Mouse (Mus musculus) cerebellum, adult 9-10 months (tissue): ENCODE results near the gene Bst2.

Experiments
- DNase-seq: peaks from one replicate; pipeline ENCODE4 v3.0.0; 2022

The Bst2 gene

GRCm38 (mm10) chr8:71537028-71537867 is at the start of gene Bst2:
Gene Bst2, minus strand, starts transcription at chr8:71537456.
- no peak for DNase-seq

GRCm38 (mm10) chr8:71586891-71587290 is 49.6 kb upstream of the Bst2 start:
- DNase-seq = no peak

GRCm38 (mm10) chr8:71580201-71580600 is 42.9 kb upstream of the Bst2 start:
- DNase-seq = no peak

- no peak for DNase-seq
Measured at GRCm38 (mm10) chr8:71579476-71579875, 42.2 kb upstream of the Bst2 start.

GRCm38 (mm10) chr8:71579009-71579408 is 41.8 kb upstream of the Bst2 start:
- no peak for DNase-seq

- DNase-seq = no peak
Measured at GRCm38 (mm10) chr8:71577856-71578387, 40.7 kb upstream of the Bst2 start.

GRCm38 (mm10) chr8:71575020-71575419 is 37.8 kb upstream of the Bst2 start:
- no peak for DNase-seq

GRCm38 (mm10) chr8:71574426-71574825 is 37.2 kb upstream of the Bst2 start:
- DNase-seq = no peak

GRCm38 (mm10) chr8:71572847-71573633 is 35.8 kb upstream of the Bst2 start:
- peak; percentile 69 for DNase-seq

GRCm38 (mm10) chr8:71572077-71572476 is 34.8 kb upstream of the Bst2 start:
- no peak for DNase-seq

- DNase-seq = peak; percentile 99
Measured at GRCm38 (mm10) chr8:71570291-71570954, 33.2 kb upstream of the Bst2 start.

- peak; percentile 99 for DNase-seq
Measured at GRCm38 (mm10) chr8:71569366-71570290, 32.4 kb upstream of the Bst2 start.

- no peak for DNase-seq
Measured at GRCm38 (mm10) chr8:71568941-71569340, 31.7 kb upstream of the Bst2 start.

GRCm38 (mm10) chr8:71568387-71568937 is 31.2 kb upstream of the Bst2 start, which contains the start of gene Slc27a1:
Gene Slc27a1, plus strand, starts transcription at chr8:71568882.
- DNase-seq = peak; percentile 81

GRCm38 (mm10) chr8:71567587-71567986 is 30.3 kb upstream of the Bst2 start:
- no peak for DNase-seq

- DNase-seq = no peak
Measured at GRCm38 (mm10) chr8:71566501-71566900, 29.2 kb upstream of the Bst2 start, which contains the start of gene Nxnl1. Gene Nxnl1, minus strand, starts transcription at chr8:71566601.

GRCm38 (mm10) chr8:71563992-71564391 is 26.7 kb upstream of the Bst2 start:
- peak; percentile 40 for DNase-seq

- DNase-seq = peak; percentile 80
Measured at GRCm38 (mm10) chr8:71562751-71563150, 25.5 kb upstream of the Bst2 start.

GRCm38 (mm10) chr8:71561401-71561800 is 24.1 kb upstream of the Bst2 start:
- DNase-seq = no peak

- DNase-seq = no peak
Measured at GRCm38 (mm10) chr8:71560765-71561164, 23.5 kb upstream of the Bst2 start.

- no peak for DNase-seq
Measured at GRCm38 (mm10) chr8:71560071-71560470, 22.8 kb upstream of the Bst2 start.
